Mouse (Mus musculus): ENCODE results near the gene Ces4a.
A peak's percentile ranks its signal among the peaks of the same experiment; 100 is the strongest.
"Not testable (repeated sequence)": the region's sequence is repeated elsewhere in the genome, so short reads cannot be mapped to it uniquely, and the experiment has no call there.

The Ces4a gene

GRCm38 (mm10) chr8:105169582-105169981 is 38.0 kb downstream of the Ces4a start:
- DNase-seq (ENCODE audit: low read depth, low spot score): no peak

DNA sequence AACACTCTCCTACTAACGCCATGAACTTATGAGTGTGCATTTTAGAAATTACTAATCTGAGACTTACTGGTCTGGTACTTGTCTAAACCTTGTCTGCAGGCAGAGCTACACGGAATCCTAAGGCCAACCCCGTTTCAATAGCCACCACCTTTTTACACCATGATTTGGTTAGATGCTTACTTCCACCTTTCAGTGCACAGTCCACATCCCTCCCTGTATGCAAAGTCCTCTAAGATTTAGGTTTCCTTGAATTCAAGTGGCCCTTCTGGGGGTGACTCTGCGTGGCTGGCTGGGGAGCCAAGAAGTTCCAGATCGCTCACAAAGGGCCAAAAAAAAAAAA is 38.4 kb downstream of the Ces4a start:
- no peak for DNase-seq (ENCODE audit: low read depth, low spot score)

DNA sequence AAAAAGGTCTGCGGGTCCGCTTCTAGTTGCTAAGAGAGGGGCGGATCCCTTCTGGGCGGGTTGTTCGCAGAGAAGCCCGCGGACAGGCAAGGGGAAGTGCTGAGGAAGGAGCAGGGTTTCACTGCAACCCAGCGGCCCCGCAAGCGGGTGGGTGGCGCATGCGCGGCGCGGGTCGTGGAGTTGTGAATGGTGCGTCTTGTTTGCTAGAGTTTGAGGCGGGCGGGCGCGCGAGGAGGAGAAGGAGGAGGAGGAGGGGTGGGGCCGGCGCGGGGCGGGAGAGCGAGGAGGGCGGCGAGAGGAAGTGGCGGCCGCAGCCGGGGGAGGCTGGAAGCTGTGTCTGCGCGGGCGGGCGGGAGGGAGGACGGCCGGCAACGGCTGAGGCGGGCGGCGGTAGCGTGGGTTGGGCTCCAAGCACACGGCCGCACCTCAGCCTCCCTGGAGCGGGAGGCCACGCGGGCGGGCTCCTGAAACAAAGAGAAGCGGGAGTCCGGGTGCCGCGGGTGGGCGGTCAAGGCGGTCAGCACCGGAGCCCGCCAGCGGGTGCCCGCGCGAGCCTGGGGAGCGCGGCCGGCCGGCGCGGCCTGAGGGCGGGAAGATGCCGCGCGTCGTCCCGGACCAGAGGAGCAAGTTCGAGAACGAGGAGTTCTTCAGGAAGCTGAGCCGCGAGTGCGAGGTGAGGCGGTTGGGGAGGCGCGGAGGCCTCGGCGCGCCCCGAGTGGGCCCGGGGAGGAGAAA is 38.9 kb downstream of the Ces4a start, which contains the start of gene Cbfb:
Cbfb (plus strand) TSS at position 294 of the 735 bp plus-strand sequence.
- peak; percentile 80 for DNase-seq (ENCODE audit: low read depth, low spot score)

DNA sequence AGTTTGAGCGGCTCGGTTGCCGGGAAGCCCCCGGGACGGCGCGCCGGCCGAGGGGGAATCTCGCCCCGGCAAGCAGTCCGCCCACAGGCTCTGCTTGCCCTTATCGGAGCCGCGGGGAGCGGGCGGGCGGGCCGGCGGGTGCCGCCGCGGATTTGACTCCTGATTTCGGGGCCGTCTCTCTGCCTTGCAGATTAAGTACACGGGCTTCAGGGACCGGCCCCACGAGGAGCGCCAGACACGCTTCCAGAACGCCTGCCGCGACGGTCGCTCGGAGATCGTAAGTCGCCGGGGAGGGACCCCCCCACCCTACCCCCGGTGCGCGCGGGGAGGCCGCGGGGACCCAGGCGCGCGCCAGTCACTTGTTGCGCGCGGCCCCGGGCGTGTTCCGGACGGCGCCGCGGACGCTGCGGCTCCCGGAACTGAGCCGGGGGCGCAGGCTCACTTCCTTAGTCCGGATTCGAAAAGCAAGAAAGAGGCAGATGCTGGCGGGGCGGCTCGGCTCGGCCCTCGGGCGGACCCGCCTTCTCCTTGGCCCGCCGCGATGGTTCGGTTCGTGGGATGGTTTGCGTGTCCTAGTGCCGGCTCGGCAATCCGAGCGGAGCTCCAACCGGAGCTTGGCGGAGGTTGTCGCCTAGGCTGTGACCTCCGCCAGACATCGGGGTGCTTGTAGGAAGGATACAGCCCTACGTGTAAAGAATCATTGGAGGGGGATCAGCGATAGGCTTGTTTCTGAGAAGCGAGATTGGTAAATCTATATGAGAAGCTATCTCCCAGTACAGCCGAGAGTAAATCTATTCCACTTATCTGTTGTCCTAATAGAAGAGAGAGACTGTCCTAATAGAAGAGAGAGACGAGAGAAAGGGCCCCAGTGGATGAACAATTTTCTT is 39.8 kb downstream of the Ces4a start:
- DNase-seq (ENCODE audit: low read depth, low spot score): peak; percentile 25

GRCm38 (mm10) chr8:105172003-105172362 is 40.4 kb downstream of the Ces4a start:
- no peak for DNase-seq (ENCODE audit: low read depth, low spot score)

DNA sequence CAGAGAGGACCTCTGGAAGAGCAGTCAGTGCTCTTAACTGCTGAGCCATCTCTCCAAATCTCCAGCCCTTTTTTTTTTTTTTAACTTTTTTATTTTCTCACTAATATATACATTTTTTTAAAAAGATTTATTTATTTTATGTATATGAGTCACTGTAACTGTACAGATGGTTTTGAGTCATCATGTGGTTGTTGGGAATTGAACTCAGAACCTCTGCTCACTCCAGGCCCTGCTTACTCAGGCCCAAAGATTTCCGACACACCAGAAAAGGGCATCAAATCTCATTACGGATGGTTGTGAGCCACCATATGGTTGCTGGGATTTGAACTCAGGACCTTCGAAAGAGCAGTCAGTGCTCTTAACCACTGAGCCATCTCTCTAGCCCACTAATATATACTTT is 43.7 kb downstream of the Ces4a start:
- DNase-seq (ENCODE audit: low read depth, low spot score): not testable (repeated sequence)

DNA sequence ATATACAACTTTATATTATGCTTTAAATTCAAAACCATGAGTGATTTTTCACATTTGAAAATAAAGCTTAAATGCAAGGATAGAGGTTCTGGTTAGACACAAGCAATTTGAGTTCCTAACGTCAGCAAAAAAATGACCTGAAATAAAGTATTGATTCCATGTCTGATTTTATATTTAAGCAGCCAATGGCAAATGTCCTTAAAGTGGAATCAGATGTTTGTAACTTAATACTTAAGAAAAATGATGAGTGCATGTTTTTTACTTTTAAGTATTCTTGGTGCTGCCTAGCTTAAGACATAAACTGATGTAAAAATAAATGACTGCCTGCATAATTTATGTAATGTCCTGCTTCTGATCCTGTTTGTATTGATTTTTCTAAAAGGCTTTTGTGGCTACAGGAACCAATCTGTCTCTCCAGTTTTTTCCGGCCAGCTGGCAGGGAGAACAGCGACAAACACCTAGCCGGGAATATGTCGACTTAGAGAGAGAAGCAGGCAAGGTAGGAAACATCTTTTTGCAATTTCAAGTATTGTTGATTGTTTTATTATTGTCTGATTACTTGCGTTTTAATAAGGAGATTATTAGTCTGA is 46.7 kb downstream of the Ces4a start:
- DNase-seq (ENCODE audit: low read depth, low spot score): no peak

GRCm38 (mm10) chr8:105182201-105182600 is 50.6 kb downstream of the Ces4a start:
- no peak for DNase-seq (ENCODE audit: low read depth, low spot score)

GRCm38 (mm10) chr8:105186467-105187005 is 54.9 kb downstream of the Ces4a start:
- DNase-seq (ENCODE audit: low read depth, low spot score): no peak

DNA sequence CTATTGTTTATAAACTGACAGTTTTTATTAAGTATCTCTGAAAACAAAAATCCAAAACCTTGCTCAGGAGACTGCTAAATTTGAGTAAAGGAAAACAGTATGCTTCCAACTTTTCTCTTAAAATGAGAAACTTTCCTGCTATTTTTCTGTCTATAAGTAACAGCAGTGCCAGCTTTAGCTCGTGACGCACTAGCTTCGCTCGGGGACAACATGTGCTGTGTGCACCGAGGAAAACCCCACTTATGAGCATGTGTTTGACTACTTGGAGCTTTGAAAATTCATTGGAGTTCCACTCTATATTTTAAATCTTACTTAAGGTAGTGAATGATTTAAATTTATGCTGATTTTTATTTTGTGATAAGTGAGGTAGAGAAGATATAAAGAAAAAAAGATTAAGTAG is 60.6 kb downstream of the Ces4a start:
- DNase-seq (ENCODE audit: low read depth, low spot score): no peak
